Mouse (Mus musculus) intestine, embryonic 14.5 days (tissue): Measurements from ENCODE around the gene Prap1. TPM values are rescaled to one million over a fixed set of nuclear protein-coding genes. Genes with fewer than 3 reads are reported as not detected.
A peak's percentile ranks its signal among the peaks of the same experiment; 100 is the strongest.

ENCODE experiments used
- ATAC-seq: fragments of 200-750 bp; cut with Nextera tagmentation; replicated peaks from 2 replicates; pipeline ENCODE4 v1.8.0; 2017; ENCODE audit warnings: low read depth, moderate number of reproducible peaks, moderate TSS enrichment, moderate library complexity; ENCODE audit not compliant: low FRiP score, low TSS enrichment
- DNase-seq: peaks from one replicate; pipeline ENCODE4 v3.0.0-alpha.2; 2018; ENCODE audit warnings: low spot score
- H3K27ac ChIP-seq: fragments of 300-500 bp; sonication (generic); 2 replicates; pipeline ENCODE4 v1.5.1; 2014; ENCODE audit warnings: low read depth, mild to moderate bottlenecking, control low read depth
- H3K27me3 ChIP-seq: fragments of 300-500 bp; sonication (generic); replicated peaks from 2 replicates; pipeline ENCODE4 v1.6.1; 2014; ENCODE audit warnings: low read length, control low read depth; ENCODE audit not compliant: control insufficient read depth, insufficient read depth
- H3K36me3 ChIP-seq: fragments of 300-500 bp; sonication (generic); 2 replicates; pipeline ENCODE4 v1.6.1; 2014; ENCODE audit warnings: low read length, control low read depth; ENCODE audit not compliant: control insufficient read depth, insufficient read depth
- H3K4me1 ChIP-seq: fragments of 300-500 bp; sonication (generic); replicated peaks from 2 replicates; pipeline ENCODE4 v1.6.1; 2014; ENCODE audit warnings: low read length, control low read depth, mixed read lengths; ENCODE audit not compliant: control insufficient read depth, insufficient read depth
- H3K4me2 ChIP-seq: fragments of 300-500 bp; sonication (generic); 2 replicates; pipeline ENCODE4 v1.6.1; 2014; ENCODE audit warnings: low read length
- H3K4me3 ChIP-seq: fragments of 300-500 bp; sonication (generic); 2 replicates; pipeline ENCODE4 v1.5.1; 2014; ENCODE audit warnings: low read depth, low read length, control low read depth, mixed read lengths
- H3K9ac ChIP-seq: fragments of 300-500 bp; sonication (generic); 2 replicates; pipeline ENCODE4 v1.6.1; 2014; ENCODE audit warnings: mild to moderate bottlenecking, low read length
- H3K9me3 ChIP-seq: fragments of 300-500 bp; sonication (generic); 2 replicates; pipeline ENCODE4 v1.6.1; 2016; ENCODE audit warnings: low read length, control low read depth; ENCODE audit not compliant: control insufficient read depth
- WGBS: fragments of 180-500 bp; shearing (Covaris S2); extraction: QIAGEN DNeasy Blood & Tissue Kit; methylation state at CpG from one replicate; pipeline ENCODE4 v1.1.7; 2014; 5-methylcytosine and 5-hydroxymethylcytosine counted together
- polyA plus RNA-seq: library from polyadenylated mRNA; unstranded; fragments of >200 nt; fragmentation: Nextera tagmentation; extraction: Ambion mirVana; gene quantifications from 2 replicates; pipeline ENCODE4 v1.2.1, GENCODE M21; 2014

Gene Prap1
- polyA plus RNA-seq, 1 experiment from 2014 or later = 202 TPM

GRCm38 (mm10) chr7:140120484-140120883 is 27.3 kb downstream of the Prap1 start:
- Histone ChIP-seq H3K4me2 (no peak overlapping the region), H3K27me3 (no peaks in the 10 kb centered on the region), H3K9me3 (no peaks in the 10 kb centered on the region), H3K27ac (no peak overlapping the region), H3K36me3 (no peaks in the 10 kb centered on the region), H3K9ac (no peak overlapping the region), H3K4me1 (peaks cover 4% of the 10 kb centered on the region; the same call in 1 of the 2 replicates), H3K4me3 (no peak overlapping the region)
- no peak for DNase-seq
- no peak for ATAC-seq
- 93% methylated on average over 2 of the region's 2 CpGs for WGBS

GRCm38 (mm10) chr7:140121338-140121910 is 28.2 kb downstream of the Prap1 start:
- Histone ChIP-seq H3K36me3 (no peaks in the 10 kb centered on the region), H3K27me3 (no peaks in the 10 kb centered on the region), H3K27ac (no peak overlapping the region), H3K4me1 (peaks cover 4% of the 10 kb centered on the region; the same call in 1 of the 2 replicates), H3K9ac (no peak overlapping the region), H3K9me3 (no peaks in the 10 kb centered on the region), H3K4me2 (no peak overlapping the region), H3K4me3 (no peak overlapping the region)
- WGBS = 73% methylated on average over 13 of the region's 13 CpGs
- DNase-seq (no peak), ATAC-seq (no peak)

- peak; percentile 53 for DNase-seq
- Histone ChIP-seq H3K27ac (no peak overlapping the region), H3K4me3 (no peak overlapping the region), H3K36me3 (no peaks in the 10 kb centered on the region), H3K9me3 (no peaks in the 10 kb centered on the region), H3K9ac (no peak overlapping the region), H3K4me1 (peaks cover 6% of the 10 kb centered on the region; the same call in 1 of the 2 replicates), H3K27me3 (no peaks in the 10 kb centered on the region), H3K4me2 (no peak overlapping the region)
- WGBS = 33% methylated on average over 4 of the region's 4 CpGs
- no peak for ATAC-seq
Observed at GRCm38 (mm10) chr7:140122765-140123164, 29.6 kb downstream of the Prap1 start.

GRCm38 (mm10) chr7:140124382-140124781 is 31.2 kb downstream of the Prap1 start:
- no peak overlapping the region for H3K27ac ChIP-seq
- H3K9me3 ChIP-seq = no peaks in the 10 kb centered on the region
- peaks cover 6% of the 10 kb centered on the region; the same call in 1 of the 2 replicates for H3K4me1 ChIP-seq
- H3K36me3 ChIP-seq = peaks cover 5% of the 10 kb centered on the region
- 92% methylated on average over 1 of the region's 1 CpGs for WGBS
- no peak overlapping the region for H3K4me2 ChIP-seq
- no peak for ATAC-seq
- no peak overlapping the region for H3K4me3 ChIP-seq
- H3K27me3 ChIP-seq = no peaks in the 10 kb centered on the region
- no peak overlapping the region for H3K9ac ChIP-seq
- DNase-seq = no peak

GRCm38 (mm10) chr7:140125278-140126021 is 32.3 kb downstream of the Prap1 start:
- Histone ChIP-seq H3K4me3 (peak overlapping the region; percentile 81), H3K27ac (peak overlapping the region; percentile 73), H3K9ac (peak overlapping the region; percentile 77), H3K36me3 (peaks cover 14% of the 10 kb centered on the region), H3K27me3 (no peaks in the 10 kb centered on the region), H3K9me3 (no peaks in the 10 kb centered on the region), H3K4me1 (peaks cover 6% of the 10 kb centered on the region; the same call in 1 of the 2 replicates), H3K4me2 (peak overlapping the region; percentile 74)
- ATAC-seq (peak; percentile 96), DNase-seq (peak; percentile 96)
- under 1% methylated on average over 40 of the region's 40 CpGs for WGBS

GRCm38 (mm10) chr7:140126022-140126350 is 32.8 kb downstream of the Prap1 start:
- H3K4me2 ChIP-seq = peak overlapping the region; percentile 74
- H3K36me3 ChIP-seq = peaks cover 19% of the 10 kb centered on the region
- peak overlapping the region; percentile 81 for H3K4me3 ChIP-seq
- peaks cover 6% of the 10 kb centered on the region; the same call in 1 of the 2 replicates for H3K4me1 ChIP-seq
- H3K9ac ChIP-seq = peak overlapping the region; percentile 77
- DNase-seq = no peak
- WGBS = 3% methylated on average over 5 of the region's 5 CpGs
- peak overlapping the region; percentile 73 for H3K27ac ChIP-seq
- no peaks in the 10 kb centered on the region for H3K27me3 ChIP-seq
- H3K9me3 ChIP-seq = no peaks in the 10 kb centered on the region
- ATAC-seq = peak; percentile 38

GRCm38 (mm10) chr7:140126934-140127333 is 33.7 kb downstream of the Prap1 start:
- ATAC-seq = no peak
- Histone ChIP-seq H3K27me3 (no peaks in the 10 kb centered on the region), H3K9me3 (no peaks in the 10 kb centered on the region), H3K9ac (no peak overlapping the region), H3K4me3 (no peak overlapping the region), H3K27ac (no peak overlapping the region), H3K4me1 (peaks cover 6% of the 10 kb centered on the region; the same call in 1 of the 2 replicates), H3K36me3 (peaks cover 19% of the 10 kb centered on the region), H3K4me2 (peak overlapping the region; percentile 25)
- no peak for DNase-seq
- WGBS = 83% methylated on average over 3 of the region's 3 CpGs

GRCm38 (mm10) chr7:140127911-140128310 is 34.7 kb downstream of the Prap1 start:
- Histone ChIP-seq H3K36me3 (peaks cover 19% of the 10 kb centered on the region), H3K4me3 (no peak overlapping the region), H3K27me3 (no peaks in the 10 kb centered on the region), H3K27ac (no peak overlapping the region), H3K4me1 (peaks cover 6% of the 10 kb centered on the region; the same call in 1 of the 2 replicates), H3K9me3 (no peaks in the 10 kb centered on the region), H3K9ac (no peak overlapping the region), H3K4me2 (no peak overlapping the region)
- WGBS = 80% methylated on average over 2 of the region's 2 CpGs
- ATAC-seq = no peak
- no peak for DNase-seq
